Mouse (Mus musculus): ENCODE data around the gene Mat1a. TPM values are rescaled to one million over a fixed set of nuclear protein-coding genes. Genes with fewer than 3 reads are reported as not detected.

The Mat1a gene
- polyA plus RNA-seq, 1 experiment = 0.16 TPM

DNA sequence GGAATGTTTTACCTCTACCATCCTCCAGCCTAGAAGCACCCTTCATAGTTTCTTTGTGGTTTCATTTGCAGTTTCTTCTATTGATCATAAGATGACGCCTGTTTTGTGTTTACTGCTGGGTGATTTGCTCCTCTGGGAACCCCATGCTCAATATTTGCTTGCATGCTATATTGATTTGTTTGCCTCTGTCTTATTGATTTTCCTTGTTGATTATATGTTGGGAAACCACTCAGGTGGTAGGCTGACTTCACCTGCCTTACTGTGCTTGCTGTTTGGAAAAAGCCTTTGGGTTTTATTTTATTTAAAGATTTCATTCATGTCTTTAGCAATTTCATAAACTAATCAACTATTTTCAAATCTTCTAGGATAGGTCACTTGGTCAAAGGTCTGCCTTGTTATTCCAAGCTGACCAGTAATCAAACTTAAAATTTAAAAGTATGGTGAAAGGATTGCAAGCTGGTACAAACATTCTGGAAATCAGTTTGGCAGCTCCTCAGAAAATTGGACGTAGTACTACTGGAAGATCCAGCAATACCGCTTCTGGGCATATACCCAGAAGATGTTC lies 8.5 kb upstream of the Mat1a start:
- DNase-seq (ENCODE audit: low read depth) = no peak
- TF ChIP-seq CTCF (IDR thresholded peaks at IDR 0.05; ENCODE audit: borderline replicate concordance, extremely low read depth, insufficient read depth, insufficient read length) (no peak), POLR2A (IDR thresholded peaks at IDR 0.05; ENCODE audit: borderline replicate concordance, extremely low read depth, insufficient read depth, insufficient read length, poor library complexity, severe bottlenecking) (no peak)

DNA sequence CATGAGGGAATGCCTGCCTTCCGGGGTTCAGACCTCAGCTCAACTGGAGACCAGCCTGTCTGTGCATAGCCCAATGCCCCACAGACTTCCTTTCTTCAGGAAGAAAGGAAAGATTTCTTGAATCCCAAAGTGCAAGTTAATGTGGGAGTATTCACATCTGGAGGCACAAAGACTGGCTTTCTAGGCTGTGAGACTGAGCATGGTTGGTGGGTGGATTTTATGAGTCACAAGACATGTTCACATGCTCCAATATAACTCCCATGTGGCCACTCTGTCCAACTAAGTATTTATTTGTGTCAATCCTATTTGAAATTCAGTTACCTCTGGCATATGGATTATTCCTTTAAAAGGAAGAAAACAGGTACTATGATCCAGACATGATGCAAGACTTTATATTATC lies 6.1 kb upstream of the Mat1a start:
- no peak for DNase-seq (ENCODE audit: low read depth)
- TF ChIP-seq CTCF (IDR thresholded peaks at IDR 0.05; ENCODE audit: borderline replicate concordance, extremely low read depth, insufficient read depth, insufficient read length) (no peak), POLR2A (IDR thresholded peaks at IDR 0.05; ENCODE audit: borderline replicate concordance, extremely low read depth, insufficient read depth, insufficient read length, poor library complexity, severe bottlenecking) (no peak)

- no peak for DNase-seq (ENCODE audit: low read depth)
Observed at GRCm38 (mm10) chr14:41100712-41101111, 4.1 kb upstream of the Mat1a start.

DNA sequence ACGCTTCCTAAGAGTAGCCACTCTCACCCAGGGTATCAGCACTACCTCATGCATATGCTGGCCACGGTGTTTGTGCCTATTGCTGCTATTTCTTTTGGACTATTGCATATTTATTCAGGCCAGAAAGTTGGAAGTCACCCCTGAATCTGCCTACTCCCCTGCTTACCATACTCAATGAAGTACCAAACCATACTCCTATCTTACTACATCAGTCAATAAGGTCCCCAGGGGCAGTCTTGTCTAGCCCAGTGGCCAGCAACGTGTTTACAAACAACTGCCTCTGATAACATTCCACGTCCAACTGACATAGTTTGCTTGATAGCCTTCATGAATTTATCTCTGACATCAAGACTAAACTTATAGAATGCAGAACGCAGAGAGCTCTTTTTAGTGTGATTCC lies 3.6 kb upstream of the Mat1a start:
- DNase-seq (ENCODE audit: low read depth) = no peak
- TF ChIP-seq CTCF (IDR thresholded peaks at IDR 0.05; ENCODE audit: borderline replicate concordance, extremely low read depth, insufficient read depth, insufficient read length) (no peak), POLR2A (IDR thresholded peaks at IDR 0.05; ENCODE audit: borderline replicate concordance, extremely low read depth, insufficient read depth, insufficient read length, poor library complexity, severe bottlenecking) (no peak)

More at GRCm38 (mm10) chr14:41100712-41101111, 4.1 kb upstream of the Mat1a start:
- TF ChIP-seq CTCF (IDR thresholded peaks at IDR 0.05; ENCODE audit: borderline replicate concordance, extremely low read depth, insufficient read depth, insufficient read length) (no peak), POLR2A (IDR thresholded peaks at IDR 0.05; ENCODE audit: borderline replicate concordance, extremely low read depth, insufficient read depth, insufficient read length, poor library complexity, severe bottlenecking) (no peak)

- TF ChIP-seq POLR2A (IDR thresholded peaks at IDR 0.05; ENCODE audit: borderline replicate concordance, extremely low read depth, insufficient read depth, insufficient read length, poor library complexity, severe bottlenecking) (no peak), CTCF (IDR thresholded peaks at IDR 0.05; ENCODE audit: borderline replicate concordance, extremely low read depth, insufficient read depth, insufficient read length) (no peak)
- no peak for DNase-seq (ENCODE audit: low read depth)
Observed at GRCm38 (mm10) chr14:41102269-41102668, 2.6 kb upstream of the Mat1a start.

GRCm38 (mm10) chr14:41111031-41111668 lies 6.3 kb downstream of the Mat1a start:
- DNase-seq (ENCODE audit: low read depth) = no peak
- no peak for TF ChIP-seq POLR2A (IDR thresholded peaks at IDR 0.05; ENCODE audit: borderline replicate concordance, extremely low read depth, insufficient read depth, insufficient read length, poor library complexity, severe bottlenecking)
- no peak for TF ChIP-seq CTCF (IDR thresholded peaks at IDR 0.05; ENCODE audit: borderline replicate concordance, extremely low read depth, insufficient read depth, insufficient read length)

GRCm38 (mm10) chr14:41112944-41113343 lies 8.1 kb downstream of the Mat1a start:
- DNase-seq (ENCODE audit: low read depth) = no peak
- TF ChIP-seq POLR2A (IDR thresholded peaks at IDR 0.05; ENCODE audit: borderline replicate concordance, extremely low read depth, insufficient read depth, insufficient read length, poor library complexity, severe bottlenecking) = no peak
- TF ChIP-seq CTCF (IDR thresholded peaks at IDR 0.05; ENCODE audit: borderline replicate concordance, extremely low read depth, insufficient read depth, insufficient read length) = no peak

DNA sequence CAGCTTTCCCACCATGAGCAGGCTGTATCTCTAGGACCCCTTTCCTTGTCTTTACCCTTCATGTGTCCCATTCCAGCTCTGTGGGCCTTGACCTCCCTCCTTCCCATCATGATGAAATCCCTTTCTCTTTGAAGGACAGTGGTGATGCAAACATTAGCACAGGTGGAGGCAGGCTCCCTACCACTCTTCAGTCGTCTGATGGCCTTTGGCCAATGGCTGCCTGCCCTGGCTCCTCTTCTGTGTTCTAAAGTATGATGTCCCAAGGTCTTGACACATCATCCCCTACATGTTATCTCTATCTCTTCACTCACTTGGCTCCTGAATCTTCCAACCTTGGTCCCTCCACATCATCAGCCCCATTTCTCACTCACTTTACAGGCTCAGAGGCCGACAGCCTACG lies 11.4 kb downstream of the Mat1a start:
- no peak for DNase-seq (ENCODE audit: low read depth)
- TF ChIP-seq POLR2A (IDR thresholded peaks at IDR 0.05; ENCODE audit: borderline replicate concordance, extremely low read depth, insufficient read depth, insufficient read length, poor library complexity, severe bottlenecking) (no peak), CTCF (IDR thresholded peaks at IDR 0.05; ENCODE audit: borderline replicate concordance, extremely low read depth, insufficient read depth, insufficient read length) (no peak)

GRCm38 (mm10) chr14:41124683-41125082 lies 19.8 kb downstream of the Mat1a start:
- no peak for DNase-seq (ENCODE audit: low read depth)
- TF ChIP-seq CTCF (IDR thresholded peaks at IDR 0.05; ENCODE audit: borderline replicate concordance, extremely low read depth, insufficient read depth, insufficient read length) (no peak), POLR2A (IDR thresholded peaks at IDR 0.05; ENCODE audit: borderline replicate concordance, extremely low read depth, insufficient read depth, insufficient read length, poor library complexity, severe bottlenecking) (no peak)

DNA sequence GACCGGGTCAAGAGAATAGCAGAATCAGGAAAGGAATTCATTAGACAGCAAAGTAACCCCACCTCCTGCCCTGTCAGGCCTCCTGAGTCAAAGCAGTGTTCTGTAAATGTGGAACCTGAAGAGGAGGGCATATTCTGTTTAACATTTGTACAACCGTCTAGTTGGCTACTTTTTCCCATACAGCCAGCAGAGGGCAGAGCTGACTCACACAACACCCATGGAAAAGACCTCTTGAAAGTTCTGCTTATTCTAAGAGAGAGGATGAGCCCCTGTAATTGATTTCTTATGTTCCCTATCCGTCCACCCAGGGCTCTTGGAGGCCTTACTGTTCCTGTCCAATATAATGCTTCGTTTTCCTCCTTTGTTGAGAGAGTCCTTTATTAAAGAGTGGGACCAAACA lies 23.2 kb downstream of the Mat1a start:
- peak; percentile 58 for DNase-seq (ENCODE audit: low read depth)
- no peak for TF ChIP-seq POLR2A (IDR thresholded peaks at IDR 0.05; ENCODE audit: borderline replicate concordance, extremely low read depth, insufficient read depth, insufficient read length, poor library complexity, severe bottlenecking)
- peak; percentile 64; the same call in 1 of the 2 replicates for TF ChIP-seq CTCF (IDR thresholded peaks at IDR 0.05; ENCODE audit: borderline replicate concordance, extremely low read depth, insufficient read depth, insufficient read length)

GRCm38 (mm10) chr14:41131540-41131939 lies 26.7 kb downstream of the Mat1a start, which contains the start of gene Sftpa1:
Gene Sftpa1, plus strand, starts transcription at chr14:41131782.
- TF ChIP-seq CTCF (IDR thresholded peaks at IDR 0.05; ENCODE audit: borderline replicate concordance, extremely low read depth, insufficient read depth, insufficient read length) (no peak), POLR2A (IDR thresholded peaks at IDR 0.05; ENCODE audit: borderline replicate concordance, extremely low read depth, insufficient read depth, insufficient read length, poor library complexity, severe bottlenecking) (no peak)
- no peak for DNase-seq (ENCODE audit: low read depth)

DNA sequence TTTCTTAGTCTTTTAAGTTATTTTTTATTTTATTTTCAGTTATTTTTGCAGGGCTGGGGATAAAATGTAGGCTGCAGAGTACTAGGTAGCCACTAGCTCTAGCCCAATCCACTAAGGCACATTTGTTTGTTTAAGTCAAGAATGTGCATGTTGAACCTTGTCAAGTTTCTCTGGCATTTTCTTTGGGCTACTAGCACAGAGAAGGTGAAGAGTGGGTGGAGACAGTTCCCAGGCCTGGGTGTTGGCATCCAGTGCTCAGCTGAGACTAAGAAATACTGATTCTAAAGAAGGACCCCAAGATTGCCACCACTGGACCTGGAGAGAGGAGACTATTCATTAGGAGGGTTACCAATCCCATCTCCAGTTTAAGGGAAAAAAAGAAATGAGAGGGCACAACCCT lies 32.2 kb downstream of the Mat1a start:
- DNase-seq (ENCODE audit: low read depth) = no peak
- TF ChIP-seq POLR2A (IDR thresholded peaks at IDR 0.05; ENCODE audit: borderline replicate concordance, extremely low read depth, insufficient read depth, insufficient read length, poor library complexity, severe bottlenecking) (no peak), CTCF (IDR thresholded peaks at IDR 0.05; ENCODE audit: borderline replicate concordance, extremely low read depth, insufficient read depth, insufficient read length) (no peak)

Measured in brain, embryonic 14.5 days (tissue).